Mouse (Mus musculus) E14TG2a.4 (cell line): Measurements from ENCODE around the gene Ms4a7.
"Not testable (repeated sequence)": the region's sequence is repeated elsewhere in the genome, so short reads cannot be mapped to it uniquely, and the experiment has no call there.

ENCODE experiments used
- CTCF ChIP-seq: conservative IDR thresholded peaks from 2 replicates; pipeline ENCODE4 v1.5.1; 2014; ENCODE audit warnings: low read length
- POU5F1 ChIP-seq: IDR thresholded peaks from 2 replicates; pipeline ENCODE4 v1.6.1; 2014; ENCODE audit warnings: low read length, borderline replicate concordance

DNA sequence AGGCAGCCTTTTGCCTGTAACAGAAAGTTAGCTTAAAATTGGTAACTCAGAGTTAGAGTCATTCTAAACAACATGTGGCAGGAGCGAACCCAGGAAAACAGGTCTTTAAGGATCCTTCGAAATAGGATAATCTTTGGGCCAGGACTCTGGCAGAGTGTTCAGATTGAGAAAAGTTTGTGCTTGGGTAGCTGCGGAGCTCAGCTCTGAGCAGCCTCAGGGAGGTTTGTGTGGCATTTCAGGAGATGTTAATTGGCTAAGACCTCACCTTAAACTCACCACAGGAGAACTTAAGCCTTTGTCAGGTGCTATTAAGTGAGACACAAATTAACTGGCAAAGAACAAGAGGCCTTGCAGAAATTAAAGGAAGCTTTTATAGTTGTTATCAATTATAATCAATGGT lies 42.3 kb downstream of the Ms4a7 start:
- TF ChIP-seq CTCF, POU5F1: not testable (repeated sequence)
